Mouse (Mus musculus) layer of hippocampus, adult 8-10 months (tissue): ENCODE results near the gene Tmem41b. TPM values are rescaled to one million over a fixed set of nuclear protein-coding genes. Genes with fewer than 3 reads are reported as not detected.
A peak's percentile ranks its signal among the peaks of the same experiment; 100 is the strongest.
"Not testable (repeated sequence)": the region's sequence is repeated elsewhere in the genome, so short reads cannot be mapped to it uniquely, and the experiment has no call there.

ENCODE experiments used
- DNase-seq, 2 experiments: peaks; one replicate each; pipeline ENCODE4 v3.0.0; 2022; ENCODE audit warnings: low spot score in 2 of 2
- total RNA-seq, 4 experiments: library from RNA; stranded (reverse); gene quantifications; 2 replicates each; pipeline ENCODE4 v1.2.4; 2022

The Tmem41b gene
- 10 to 100 TPM; 42.0 to 52.7 (median 48.8) TPM for total RNA-seq

GRCm38 (mm10) chr7:109986775-109987174 lies at the start of gene Tmem41b:
TSS of gene Tmem41b (minus strand) at chr7:109986929.
- DNase-seq = not testable (repeated sequence)

GRCm38 (mm10) chr7:110030342-110030741 lies 43.6 kb upstream of the Tmem41b start:
- DNase-seq = no peak

- DNase-seq = no peak
Observed at GRCm38 (mm10) chr7:110028826-110029225, 42.1 kb upstream of the Tmem41b start.

GRCm38 (mm10) chr7:110026594-110026993 lies 39.9 kb upstream of the Tmem41b start:
- no peak for DNase-seq

- no peak for DNase-seq
Observed at GRCm38 (mm10) chr7:110023553-110023952, 36.8 kb upstream of the Tmem41b start.

GRCm38 (mm10) chr7:110018631-110019482 lies 32.1 kb upstream of the Tmem41b start:
- DNase-seq = peak; percentile 15 to 19

GRCm38 (mm10) chr7:110018117-110018630 lies 31.4 kb upstream of the Tmem41b start, which contains the start of gene Ipo7:
TSS of gene Ipo7 (plus strand) at chr7:110018274.
- DNase-seq = peak; percentile 91

GRCm38 (mm10) chr7:110014272-110014671 lies 27.5 kb upstream of the Tmem41b start:
- DNase-seq = no peak

GRCm38 (mm10) chr7:110011417-110011816 lies 24.7 kb upstream of the Tmem41b start:
- no peak for DNase-seq

- DNase-seq = no peak
Observed at GRCm38 (mm10) chr7:110009084-110009483, 22.4 kb upstream of the Tmem41b start.

- no peak for DNase-seq
Observed at GRCm38 (mm10) chr7:110008513-110008912, 21.8 kb upstream of the Tmem41b start.

GRCm38 (mm10) chr7:110006471-110007195 lies 19.9 kb upstream of the Tmem41b start:
- DNase-seq = no peak

GRCm38 (mm10) chr7:110005976-110006375 lies 19.2 kb upstream of the Tmem41b start:
- no peak for DNase-seq

GRCm38 (mm10) chr7:110002968-110003367 lies 16.2 kb upstream of the Tmem41b start:
- DNase-seq = peak in 1 of 2 experiments; percentile 14

GRCm38 (mm10) chr7:110002092-110002491 lies 15.4 kb upstream of the Tmem41b start:
- DNase-seq = no peak

- DNase-seq = no peak
Observed at GRCm38 (mm10) chr7:109998388-109998787, 11.7 kb upstream of the Tmem41b start.

- no peak for DNase-seq
Observed at GRCm38 (mm10) chr7:109993157-109993959, 6.6 kb upstream of the Tmem41b start.

GRCm38 (mm10) chr7:109991286-109991685 lies 4.6 kb upstream of the Tmem41b start:
- no peak for DNase-seq

GRCm38 (mm10) chr7:109986133-109986669 lies 528 bp downstream of the Tmem41b start:
- DNase-seq = peak; percentile 98

GRCm38 (mm10) chr7:109985661-109986132 lies 1.0 kb downstream of the Tmem41b start:
- DNase-seq = no peak

- DNase-seq = not testable (repeated sequence)
Observed at GRCm38 (mm10) chr7:109984608-109985007, 2.1 kb downstream of the Tmem41b start.
